8 mouse cellular contexts compared by ENCODE assay signal in the genomic region with DNA sequence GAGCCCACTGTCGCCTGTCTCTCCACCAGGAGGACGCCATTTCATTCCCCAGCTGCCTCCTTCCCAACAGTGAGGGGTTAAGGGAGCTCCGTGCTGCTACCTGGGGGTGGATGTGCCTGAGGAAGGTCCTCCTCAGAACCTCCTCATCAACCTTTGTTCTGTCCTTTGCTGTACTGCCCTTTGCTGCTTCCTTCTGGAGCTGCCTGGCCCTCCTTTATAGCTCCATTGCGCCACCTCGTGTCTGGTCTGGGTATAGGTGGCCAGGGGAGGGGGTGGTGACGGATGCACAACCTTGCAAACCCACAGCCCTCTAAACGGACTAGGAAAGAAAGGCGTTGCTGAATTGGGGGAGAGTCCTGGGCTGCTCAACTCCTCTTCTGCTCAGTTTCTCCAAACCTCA. TPM values are rescaled to one million over a fixed set of nuclear protein-coding genes. Genes with fewer than 3 reads are reported as not detected.
A peak's percentile ranks its signal among the peaks of the same experiment; 100 is the strongest.
DNase-seq lines count a peak whose midpoint lies in the region; ATAC-seq lines count a peak whose summit lies in the region.

No protein-coding gene starts in this region.

- DNase-seq in adrenal gland, adult 18-20 months (ENCODE audit: low spot score in 2 of 2), result peak; percentile 91 to 93
- peak; percentile 86 for DNase-seq in embryo, embryonic 10.5 days (ENCODE audit: low spot score)
- peak; percentile 77 to 81 for DNase-seq in gastrocnemius, postnatal 4 days (ENCODE audit: low spot score in 2 of 2)
- DNase-seq in intestine, embryonic 14.5 days (ENCODE audit: low spot score), result peak; percentile 95
- peak; percentile 76 to 82 for DNase-seq in left cerebral cortex, postnatal 25 days (ENCODE audit: low spot score in 2 of 2)
- DNase-seq in midbrain, embryonic 11.5 days (ENCODE audit: low spot score, missing footprints), result peak; percentile 99
- DNase-seq in right cerebral cortex, postnatal 4 days, result peak; percentile 94
- DNase-seq in yolk sac, embryonic 10.5 days (ENCODE audit: low spot score), result peak; percentile 74

- H3K27me3 ChIP-seq in intestine, embryonic 14.5 days (replicated peaks; ENCODE audit: control insufficient read depth, insufficient read depth, low read length), result no peaks in the 10 kb centered on the region
- H3K27me3 ChIP-seq in midbrain, embryonic 11.5 days (ENCODE audit: control insufficient read depth, insufficient read depth, low read length), result no peaks in the 10 kb centered on the region

- intact Hi-C loops in left cerebral cortex, postnatal 25 days (cut with DNase I), result loop anchor here (1.0 to 5.0 kb wide), 4 partner anchors 39 to 215 kb away; a partner anchor contains a TSS

- no peak overlapping the region for H3K4me2 ChIP-seq in intestine, embryonic 14.5 days (ENCODE audit: low read length)
- no peak overlapping the region for H3K4me2 ChIP-seq in midbrain, embryonic 11.5 days

- H3K4me1 ChIP-seq in intestine, embryonic 14.5 days (replicated peaks; ENCODE audit: control insufficient read depth, insufficient read depth, low read length), result no peaks in the 10 kb centered on the region
- H3K4me1 ChIP-seq in midbrain, embryonic 11.5 days (ENCODE audit: control insufficient read depth, insufficient read depth, low read length), result no peaks in the 10 kb centered on the region

- no peak overlapping the region for H3K4me3 ChIP-seq in intestine, embryonic 14.5 days (ENCODE audit: low read depth, low read length)
- H3K4me3 ChIP-seq in midbrain, embryonic 11.5 days (ENCODE audit: low read depth, low read length), result no peak overlapping the region

- WGBS in intestine, embryonic 14.5 days, result 21% methylated on average over 8 of the region's 8 CpGs
- WGBS in midbrain, embryonic 11.5 days, result 13% methylated on average over 8 of the region's 8 CpGs

- no peak overlapping the region for H3K27ac ChIP-seq in intestine, embryonic 14.5 days (ENCODE audit: low read depth)
- peak overlapping the region; percentile 45 for H3K27ac ChIP-seq in midbrain, embryonic 11.5 days (ENCODE audit: low read depth, low read length)

- no peak overlapping the region for H3K9ac ChIP-seq in intestine, embryonic 14.5 days (ENCODE audit: low read length)
- peak overlapping the region; percentile 55 for H3K9ac ChIP-seq in midbrain, embryonic 11.5 days (ENCODE audit: low read length)

- peak; percentile 62; the same call in 1 of the 2 replicates for ATAC-seq in intestine, embryonic 14.5 days (replicated peaks; ENCODE audit: low FRiP score, low TSS enrichment, low read depth)
- ATAC-seq in midbrain, embryonic 11.5 days (ENCODE audit: low FRiP score), result peak; percentile 79

- H3K9me3 ChIP-seq in intestine, embryonic 14.5 days (ENCODE audit: control insufficient read depth, low read length), result no peaks in the 10 kb centered on the region
- H3K9me3 ChIP-seq in midbrain, embryonic 11.5 days (ENCODE audit: control insufficient read depth, low read length), result no peaks in the 10 kb centered on the region

- peaks cover 51% of the 10 kb centered on the region for H3K36me3 ChIP-seq in intestine, embryonic 14.5 days (ENCODE audit: control insufficient read depth, insufficient read depth, low read length)
- no peaks in the 10 kb centered on the region for H3K36me3 ChIP-seq in midbrain, embryonic 11.5 days (ENCODE audit: control insufficient read depth, insufficient read depth, low read length)

RNA-seq across cellular contexts. Expression of a gene that starts 3.1 kb away (rescaled TPM):
- total RNA-seq in adrenal gland, adult 18-20 months (2021), result under 1 TPM in 1 of 2 experiments, not detected in 1; 0.93 TPM
- total RNA-seq in gastrocnemius, postnatal 4 days (2021), result under 1 TPM in 1 of 2 experiments, not detected in 1; 0.44 TPM
- 1.0 and 1.4 TPM in 2 replicates for polyA plus RNA-seq in intestine, embryonic 14.5 days (2014; fragmentation: Nextera tagmentation; extraction: Ambion mirVana)
- under 1 TPM; 0.85 to 0.96 TPM for total RNA-seq in left cerebral cortex, postnatal 25 days (2021)
- polyA plus RNA-seq in midbrain, embryonic 11.5 days (2014; fragmentation: Nextera tagmentation; extraction: Ambion mirVana), result 0.61 and 1.9 TPM in 2 replicates

RNA-seq across cellular contexts. Expression of a gene that starts 7.6 kb away (rescaled TPM):
- total RNA-seq in adrenal gland, adult 18-20 months (2021), result 10 to 100 TPM; 78.7 to 84.1 TPM
- total RNA-seq in gastrocnemius, postnatal 4 days (2021), result 10 to 100 TPM; 26.8 to 29.8 TPM
- 64.2 and 64.8 TPM in 2 replicates for polyA plus RNA-seq in intestine, embryonic 14.5 days (2014; fragmentation: Nextera tagmentation; extraction: Ambion mirVana)
- 10 to 100 TPM; 84.9 to 92.0 TPM for total RNA-seq in left cerebral cortex, postnatal 25 days (2021)
- 22.5 and 26.9 TPM in 2 replicates for polyA plus RNA-seq in midbrain, embryonic 11.5 days (2014; fragmentation: Nextera tagmentation; extraction: Ambion mirVana)

RNA-seq across cellular contexts. Expression of a gene that starts 12.6 kb away (rescaled TPM):
- 1 to 10 TPM in 1 of 2 experiments, under 1 TPM in 1; 0.51 to 1.8 TPM for total RNA-seq in adrenal gland, adult 18-20 months (2021)
- total RNA-seq in gastrocnemius, postnatal 4 days (2021), result 1 to 10 TPM; 1.5 to 1.7 TPM
- 1.2 and 1.4 TPM in 2 replicates for polyA plus RNA-seq in intestine, embryonic 14.5 days (2014; fragmentation: Nextera tagmentation; extraction: Ambion mirVana)
- 10 to 100 TPM; 28.0 to 32.5 TPM for total RNA-seq in left cerebral cortex, postnatal 25 days (2021)
- 0.23 and 0.28 TPM in 2 replicates for polyA plus RNA-seq in midbrain, embryonic 11.5 days (2014; fragmentation: Nextera tagmentation; extraction: Ambion mirVana)

RNA-seq across cellular contexts. Expression of a gene that starts 30.4 kb away (rescaled TPM):
- 10 to 100 TPM; 25.8 to 30.0 TPM for total RNA-seq in adrenal gland, adult 18-20 months (2021)
- 10 to 100 TPM; 24.7 to 25.0 TPM for total RNA-seq in gastrocnemius, postnatal 4 days (2021)
- 30.0 and 31.7 TPM in 2 replicates for polyA plus RNA-seq in intestine, embryonic 14.5 days (2014; fragmentation: Nextera tagmentation; extraction: Ambion mirVana)
- total RNA-seq in left cerebral cortex, postnatal 25 days (2021), result 1 to 10 TPM; 8.1 to 8.5 TPM
- polyA plus RNA-seq in midbrain, embryonic 11.5 days (2014; fragmentation: Nextera tagmentation; extraction: Ambion mirVana), result 11.2 and 13.6 TPM in 2 replicates

RNA-seq across cellular contexts. Expression of a gene that starts 35.3 kb away (rescaled TPM):
- 10 to 100 TPM; 45.4 to 56.9 TPM for total RNA-seq in adrenal gland, adult 18-20 months (2021)
- 10 to 100 TPM; 30.7 to 40.6 TPM for total RNA-seq in gastrocnemius, postnatal 4 days (2021)
- 27.8 and 28.6 TPM in 2 replicates for polyA plus RNA-seq in intestine, embryonic 14.5 days (2014; fragmentation: Nextera tagmentation; extraction: Ambion mirVana)
- total RNA-seq in left cerebral cortex, postnatal 25 days (2021), result 10 to 100 TPM; 20.0 to 23.3 TPM
- 7.2 and 7.8 TPM in 2 replicates for polyA plus RNA-seq in midbrain, embryonic 11.5 days (2014; fragmentation: Nextera tagmentation; extraction: Ambion mirVana)

Comparison
In these comparisons a context has a peak if more than half of its experiments do, and no peak if none do; other contexts are left out.
1. RNA of a gene that starts 12.6 kb away (total RNA-seq): 28.0 to 32.5 TPM in left cerebral cortex, postnatal 25 days; 0.51 to 1.8 TPM in adrenal gland, adult 18-20 months and 1.5 to 1.7 TPM in gastrocnemius, postnatal 4 days; every median in the first group is over 10 times any median in the second.
2. Peak in every context shown above with its lines, with median percentiles within 50 percentile points of each other: DNase-seq.